Mouse (Mus musculus) liver, postnatal 0 days (tissue): ENCODE data around the gene Trib3.

Source experiments
- CTCF ChIP-seq: sonication (generic); IDR thresholded peaks from 2 replicates; pipeline ENCODE4 v1.5.1; 2016; ENCODE audit warnings: antibody characterized with exemption, low read depth
- EP300 ChIP-seq: IDR thresholded peaks from 2 replicates; pipeline ENCODE4 v1.6.1; 2016; ENCODE audit warnings: antibody characterized with exemption, low read depth, mild to moderate bottlenecking

DNA sequence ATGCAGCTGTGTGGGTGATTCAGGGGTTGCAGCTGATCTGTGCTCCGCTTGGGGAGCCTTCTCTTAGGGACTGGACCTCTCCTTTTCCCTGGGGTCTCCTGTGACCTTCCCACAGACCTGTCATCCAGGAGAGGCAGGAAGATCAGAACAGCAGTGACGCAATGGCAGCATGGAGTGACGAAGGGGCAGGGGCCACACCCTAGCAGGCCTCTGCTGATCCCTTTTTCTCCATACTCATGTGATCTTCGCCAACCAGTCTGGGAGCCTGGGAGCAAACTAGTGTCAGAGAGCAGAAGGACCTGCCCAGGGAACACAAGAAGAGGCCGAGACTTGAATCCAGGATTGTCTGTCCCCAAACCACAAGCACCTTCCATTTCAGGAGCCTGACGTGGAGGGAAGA lies 5.4 kb upstream of the Trib3 start:
- no peak for TF ChIP-seq CTCF
- no peak for TF ChIP-seq EP300
